Mouse (Mus musculus) lung, adult 2 months (tissue): ENCODE results near the gene Kif3c.

ENCODE experiments used
- CTCF ChIP-seq: fragments of 200-500 bp; IDR thresholded peaks from 2 replicates; pipeline ENCODE4 v1.5.1; 2011; ENCODE audit warnings: mild to moderate bottlenecking, low read length, control low read depth; ENCODE audit not compliant: insufficient read depth
- POLR2A ChIP-seq: fragments of 200-500 bp; IDR thresholded peaks from 2 replicates; pipeline ENCODE4 v1.6.1; 2011; ENCODE audit warnings: low read depth, mild to moderate bottlenecking, control low read depth, low read length, borderline replicate concordance; ENCODE audit errors: extremely low read depth

- TF ChIP-seq CTCF (no peak), POLR2A (no peak)
These were observed 23.0 kb downstream of the Kif3c start for GRCm38 (mm10) chr12:3387891-3388290.
